Mouse (Mus musculus) embryonic facial prominence, embryonic 15.5 days (tissue): ENCODE results near the gene Aes. TPM values are rescaled to one million over a fixed set of nuclear protein-coding genes. Genes with fewer than 3 reads are reported as not detected.

Experiments
- ATAC-seq: fragments of 200-750 bp; cut with Nextera tagmentation; 2 replicates; pipeline ENCODE4 v1.8.0; 2017; ENCODE audit warnings: low read depth, moderate TSS enrichment; ENCODE audit not compliant: insufficient number of reproducible peaks, low FRiP score, low TSS enrichment
- H3K27ac ChIP-seq: fragments of 300-500 bp; sonication (generic); replicated peaks from 2 replicates; pipeline ENCODE4 v1.5.1; 2015; ENCODE audit warnings: mild to moderate bottlenecking, inconsistent platforms
- H3K27me3 ChIP-seq: fragments of 300-500 bp; sonication (generic); 2 replicates; pipeline ENCODE4 v1.6.1; 2015; ENCODE audit warnings: inconsistent platforms
- H3K36me3 ChIP-seq: fragments of 300-500 bp; sonication (generic); 2 replicates; pipeline ENCODE4 v1.6.1; 2015; ENCODE audit warnings: mild to moderate bottlenecking, inconsistent platforms
- H3K4me1 ChIP-seq: fragments of 300-500 bp; sonication (generic); 2 replicates; pipeline ENCODE4 v1.6.1; 2015; ENCODE audit warnings: inconsistent platforms
- H3K4me2 ChIP-seq: fragments of 300-500 bp; sonication (generic); replicated peaks from 2 replicates; pipeline ENCODE4 v1.6.1; 2015; ENCODE audit warnings: mild to moderate bottlenecking, inconsistent platforms
- H3K4me3 ChIP-seq: fragments of 300-500 bp; sonication (generic); replicated peaks from 2 replicates; pipeline ENCODE4 v1.5.1; 2015; ENCODE audit warnings: mild to moderate bottlenecking, inconsistent platforms
- H3K9ac ChIP-seq: fragments of 300-500 bp; sonication (generic); 2 replicates; pipeline ENCODE4 v1.6.1; 2015; ENCODE audit warnings: inconsistent platforms
- H3K9me3 ChIP-seq: fragments of 300-500 bp; sonication (generic); replicated peaks from 2 replicates; pipeline ENCODE4 v1.6.1; 2016; ENCODE audit warnings: inconsistent platforms
- WGBS: fragments of 180-500 bp; shearing (Covaris S2); methylation state at CpG from one replicate; pipeline ENCODE4 v1.1.7; 2015; 5-methylcytosine and 5-hydroxymethylcytosine counted together
- polyA plus RNA-seq: library from polyadenylated mRNA; unstranded; fragments of >200 nt; fragmentation: Nextera tagmentation; extraction: Ambion mirVana; gene quantifications from 2 replicates; pipeline ENCODE4 v1.2.1, GENCODE M21; 2015

Aes gene
- polyA plus RNA-seq, 1 experiment from 2014 or later = 649 TPM

DNA sequence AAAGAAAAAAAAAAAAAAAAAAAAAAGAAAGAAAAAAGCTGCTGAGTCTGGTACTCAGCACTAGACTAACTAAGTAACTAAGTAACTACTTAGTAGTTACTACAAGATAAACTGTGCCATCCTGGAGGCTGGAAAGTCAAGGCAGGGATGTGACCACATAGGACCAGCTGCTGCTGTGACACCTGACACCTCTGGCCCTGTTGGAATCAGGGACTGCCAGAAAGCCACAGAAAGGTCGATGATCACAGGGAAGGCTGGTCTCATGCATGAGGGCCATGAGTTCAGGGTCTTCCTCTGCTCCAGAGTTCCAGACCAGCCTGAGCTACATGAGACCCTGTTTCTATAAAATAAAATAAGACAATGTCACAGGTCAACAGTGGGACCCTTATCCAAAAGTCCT is 1.8 kb upstream of the Aes start:
- Histone ChIP-seq H3K9me3 (no peaks in the 10 kb centered on the region), H3K27me3 (no peaks in the 10 kb centered on the region)

DNA sequence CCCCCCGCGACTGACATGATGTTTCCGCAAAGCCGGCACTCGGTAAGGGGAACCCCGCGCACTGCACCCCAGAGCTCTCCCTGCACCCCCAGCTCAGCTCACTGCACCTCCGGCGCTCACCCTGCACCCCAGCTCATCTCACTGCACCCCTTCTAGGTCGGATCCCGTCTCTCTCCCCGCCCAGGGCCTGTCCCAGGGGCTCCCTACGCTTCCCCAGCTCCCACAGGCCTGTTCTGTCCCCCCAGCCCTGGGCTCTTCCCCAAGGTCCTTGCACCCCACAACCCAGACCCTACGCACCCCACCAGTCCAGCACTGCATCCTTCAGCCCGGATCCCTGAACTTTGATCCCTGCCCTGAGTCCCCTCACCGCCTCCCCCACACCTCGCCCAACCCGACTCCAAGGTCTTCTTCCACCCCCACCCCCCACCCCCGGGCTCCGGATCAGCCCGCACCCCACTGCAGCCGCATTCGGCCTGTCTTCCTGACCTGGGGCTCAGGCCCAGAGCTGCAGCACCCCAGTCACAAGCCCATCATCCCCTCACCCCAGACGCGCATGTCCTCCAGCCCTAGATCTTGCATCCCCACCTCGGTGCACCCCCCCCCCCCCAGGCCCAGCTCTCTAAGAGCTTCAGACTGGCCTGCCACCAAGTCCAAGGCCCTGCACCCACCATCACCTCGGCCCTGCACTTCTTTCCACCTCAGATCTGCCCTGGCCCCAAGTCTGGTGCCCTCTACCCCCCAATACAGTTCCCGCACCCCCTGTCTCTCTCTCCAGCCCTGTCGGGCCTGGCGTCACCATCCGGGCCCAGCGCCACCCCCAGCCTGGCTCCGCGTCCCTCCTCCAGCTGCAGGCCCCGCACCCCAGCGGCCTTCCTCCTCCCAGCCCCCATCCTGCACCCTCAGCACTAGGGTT is 595 bp downstream of the Aes start:
- H3K27me3 ChIP-seq = no peaks in the 10 kb centered on the region
- ATAC-seq = peak; percentile 45
- no peaks in the 10 kb centered on the region for H3K9me3 ChIP-seq
- H3K4me2 ChIP-seq = peak overlapping the region; percentile 86
- peaks cover 49% of the 10 kb centered on the region for H3K4me1 ChIP-seq
- peak overlapping the region; percentile 87 for H3K9ac ChIP-seq
- peaks cover 13% of the 10 kb centered on the region for H3K36me3 ChIP-seq
- peak overlapping the region; percentile 92 for H3K27ac ChIP-seq
- peak overlapping the region; percentile 80 for H3K4me3 ChIP-seq
- WGBS = under 1% methylated on average over 34 of the region's 36 CpGs

More for the DNA sequence above, 1.8 kb upstream of the Aes start:
- 10% methylated on average over 1 of the region's 1 CpGs for WGBS
- Histone ChIP-seq H3K36me3 (no peaks in the 10 kb centered on the region), H3K4me2 (no peak overlapping the region), H3K4me1 (peaks cover 25% of the 10 kb centered on the region), H3K9ac (no peak overlapping the region), H3K4me3 (no peak overlapping the region), H3K27ac (no peak overlapping the region)
- ATAC-seq = no peak

DNA sequence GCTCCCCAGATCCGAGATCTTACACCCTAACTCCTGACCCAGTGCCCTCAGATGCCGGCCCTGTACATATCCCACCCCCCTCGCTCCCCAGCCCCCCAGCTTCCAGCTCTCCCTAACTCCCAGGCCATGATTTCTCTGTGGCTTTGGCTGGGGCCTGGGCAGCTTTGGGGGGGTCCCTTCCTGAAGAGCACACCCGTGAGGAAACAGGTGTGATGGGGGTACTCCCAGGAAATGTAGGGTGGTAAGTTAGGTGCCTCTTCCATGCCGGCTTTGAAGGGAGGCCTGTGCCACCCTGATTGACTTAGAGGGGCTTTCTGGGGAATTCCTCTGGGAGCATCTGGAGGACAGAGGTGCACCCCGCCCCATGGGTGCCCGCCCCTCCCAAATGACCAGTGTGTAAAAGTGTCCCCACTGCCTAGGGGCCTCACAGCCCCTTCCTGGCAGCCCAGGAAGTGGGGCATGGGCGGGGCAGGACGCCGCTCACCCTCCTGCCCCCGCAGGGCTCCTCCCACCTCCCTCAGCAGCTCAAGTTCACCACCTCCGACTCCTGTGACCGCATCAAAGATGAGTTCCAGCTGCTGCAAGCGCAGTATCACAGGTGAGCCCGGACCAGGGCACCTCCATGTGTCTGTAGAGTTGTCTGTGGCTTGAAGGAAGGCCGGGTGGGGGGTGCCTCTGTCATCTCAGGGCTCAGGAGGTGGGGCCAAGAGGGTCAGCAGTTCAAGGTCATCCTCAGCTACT is 1.6 kb downstream of the Aes start:
- H3K27me3 ChIP-seq = no peaks in the 10 kb centered on the region
- 0 out of 2 replicates have a peak, but pooled peaks have one; percentile 0 for ATAC-seq
- peak overlapping the region; percentile 86 for H3K4me2 ChIP-seq
- peaks cover 23% of the 10 kb centered on the region for H3K36me3 ChIP-seq
- peaks cover 59% of the 10 kb centered on the region for H3K4me1 ChIP-seq
- peak overlapping the region; percentile 92 for H3K27ac ChIP-seq
- peak overlapping the region; percentile 80 for H3K4me3 ChIP-seq
- no peaks in the 10 kb centered on the region for H3K9me3 ChIP-seq
- 7% methylated on average over 16 of the region's 16 CpGs for WGBS
- H3K9ac ChIP-seq = peak overlapping the region; percentile 87

DNA sequence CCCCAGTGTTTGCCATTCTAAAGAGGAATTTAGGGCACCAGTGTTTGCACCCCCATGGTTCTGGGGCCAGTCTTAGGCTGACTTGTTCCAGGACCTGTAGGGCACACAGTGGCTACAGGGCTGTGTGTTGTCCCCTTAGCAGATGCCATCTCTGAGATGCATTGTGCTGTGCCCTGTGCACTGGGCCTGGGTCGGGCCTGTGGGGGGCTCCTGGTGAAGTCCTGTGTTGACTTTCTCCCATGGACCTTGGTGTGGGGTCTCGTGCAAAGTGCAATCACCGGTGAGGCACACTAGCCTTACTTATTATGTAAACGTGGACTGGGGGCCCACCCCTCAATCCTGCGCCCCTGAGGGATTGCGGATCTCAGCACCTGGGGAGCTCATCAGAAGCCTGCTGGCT is 3.1 kb downstream of the Aes start:
- peaks cover 38% of the 10 kb centered on the region for H3K36me3 ChIP-seq
- H3K4me3 ChIP-seq = no peak overlapping the region
- no peak overlapping the region for H3K27ac ChIP-seq
- WGBS = 66% methylated on average over 6 of the region's 6 CpGs
- H3K27me3 ChIP-seq = no peaks in the 10 kb centered on the region
- H3K9ac ChIP-seq = no peak overlapping the region
- ATAC-seq = no peak
- no peaks in the 10 kb centered on the region for H3K9me3 ChIP-seq
- no peak overlapping the region for H3K4me2 ChIP-seq
- H3K4me1 ChIP-seq = peaks cover 64% of the 10 kb centered on the region

DNA sequence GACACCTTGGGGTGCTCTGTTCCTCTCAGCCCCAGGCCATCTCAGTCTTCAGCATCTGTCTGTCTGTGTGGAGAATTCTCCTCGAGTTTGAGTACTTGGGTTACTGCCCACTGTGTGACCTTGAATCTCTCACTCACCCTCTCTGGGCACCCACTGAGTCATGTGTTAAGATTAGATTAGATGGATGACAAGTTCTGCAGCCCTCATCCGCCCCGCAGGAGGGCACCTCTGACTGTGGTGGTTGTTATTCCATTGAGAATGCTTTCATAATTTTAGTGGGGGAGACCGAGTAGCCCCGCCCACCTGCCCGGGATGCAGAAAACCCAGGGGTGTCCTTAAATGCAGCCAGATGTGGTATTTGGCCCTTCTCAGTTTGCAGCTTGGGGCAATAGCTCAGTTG is 4.2 kb downstream of the Aes start:
- H3K36me3 ChIP-seq = peaks cover 38% of the 10 kb centered on the region
- H3K4me2 ChIP-seq = peak overlapping the region; percentile 40
- peak overlapping the region; percentile 29 for H3K4me3 ChIP-seq
- peaks cover 73% of the 10 kb centered on the region for H3K4me1 ChIP-seq
- no peaks in the 10 kb centered on the region for H3K9me3 ChIP-seq
- no peak for ATAC-seq
- H3K27ac ChIP-seq = peak overlapping the region; percentile 44
- WGBS = 16% methylated on average over 6 of the region's 6 CpGs
- H3K9ac ChIP-seq = no peak overlapping the region
- H3K27me3 ChIP-seq = no peaks in the 10 kb centered on the region

DNA sequence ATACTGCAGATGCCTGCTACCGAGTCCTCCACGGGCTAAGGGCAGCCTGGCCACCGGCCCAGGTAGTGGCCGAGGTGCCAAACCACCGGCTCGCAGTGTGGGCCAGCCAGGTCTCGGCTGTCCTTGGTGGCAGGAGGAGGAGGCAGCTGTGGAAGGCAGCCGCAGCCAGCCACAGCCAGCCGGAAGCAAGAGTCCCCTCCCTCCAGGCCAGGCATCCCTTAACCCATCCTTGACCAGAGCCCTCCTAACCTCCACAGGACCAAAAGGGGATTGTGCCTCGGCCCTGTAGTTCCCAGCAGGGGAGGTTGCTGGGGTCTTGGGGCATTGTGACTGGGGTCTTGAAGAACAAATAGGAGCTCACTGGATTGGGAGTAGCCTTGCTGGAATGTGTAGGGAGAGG is 4.9 kb downstream of the Aes start:
- Histone ChIP-seq H3K9ac (no peak overlapping the region), H3K4me3 (peak overlapping the region; percentile 29), H3K36me3 (peaks cover 38% of the 10 kb centered on the region), H3K27me3 (no peaks in the 10 kb centered on the region), H3K27ac (peak overlapping the region; percentile 44), H3K4me1 (peaks cover 76% of the 10 kb centered on the region), H3K4me2 (peak overlapping the region; percentile 40), H3K9me3 (no peaks in the 10 kb centered on the region)
- peak; percentile 26; the same call in 1 of the 2 replicates for ATAC-seq
- 13% methylated on average over 10 of the region's 10 CpGs for WGBS

DNA sequence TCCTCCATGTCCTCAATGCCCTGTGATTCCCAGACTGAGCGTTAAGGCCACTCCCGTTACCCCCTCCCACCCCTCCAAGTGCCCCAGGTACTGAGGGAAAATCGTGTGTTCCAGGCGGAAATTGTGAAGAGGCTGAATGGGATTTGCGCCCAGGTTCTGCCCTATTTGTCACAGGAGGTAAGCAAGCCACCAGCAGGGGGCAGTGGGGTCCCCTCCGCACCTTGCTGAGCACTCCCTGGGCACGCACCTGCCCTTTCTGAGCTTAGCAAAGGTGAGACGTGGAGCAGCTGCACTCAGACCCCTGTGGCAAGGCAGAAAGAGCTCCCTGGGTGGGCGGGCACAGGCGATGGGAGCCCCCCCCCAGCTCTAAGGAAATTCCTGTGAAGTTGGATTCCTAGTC is 5.4 kb downstream of the Aes start:
- Histone ChIP-seq H3K27me3 (no peaks in the 10 kb centered on the region), H3K4me1 (peaks cover 81% of the 10 kb centered on the region), H3K27ac (peak overlapping the region; percentile 44; the same call in 1 of the 2 replicates), H3K4me3 (no peak overlapping the region), H3K4me2 (peak overlapping the region; percentile 40; the same call in 1 of the 2 replicates), H3K36me3 (peaks cover 38% of the 10 kb centered on the region), H3K9ac (no peak overlapping the region), H3K9me3 (no peaks in the 10 kb centered on the region)
- 19% methylated on average over 10 of the region's 10 CpGs for WGBS
- no peak for ATAC-seq

DNA sequence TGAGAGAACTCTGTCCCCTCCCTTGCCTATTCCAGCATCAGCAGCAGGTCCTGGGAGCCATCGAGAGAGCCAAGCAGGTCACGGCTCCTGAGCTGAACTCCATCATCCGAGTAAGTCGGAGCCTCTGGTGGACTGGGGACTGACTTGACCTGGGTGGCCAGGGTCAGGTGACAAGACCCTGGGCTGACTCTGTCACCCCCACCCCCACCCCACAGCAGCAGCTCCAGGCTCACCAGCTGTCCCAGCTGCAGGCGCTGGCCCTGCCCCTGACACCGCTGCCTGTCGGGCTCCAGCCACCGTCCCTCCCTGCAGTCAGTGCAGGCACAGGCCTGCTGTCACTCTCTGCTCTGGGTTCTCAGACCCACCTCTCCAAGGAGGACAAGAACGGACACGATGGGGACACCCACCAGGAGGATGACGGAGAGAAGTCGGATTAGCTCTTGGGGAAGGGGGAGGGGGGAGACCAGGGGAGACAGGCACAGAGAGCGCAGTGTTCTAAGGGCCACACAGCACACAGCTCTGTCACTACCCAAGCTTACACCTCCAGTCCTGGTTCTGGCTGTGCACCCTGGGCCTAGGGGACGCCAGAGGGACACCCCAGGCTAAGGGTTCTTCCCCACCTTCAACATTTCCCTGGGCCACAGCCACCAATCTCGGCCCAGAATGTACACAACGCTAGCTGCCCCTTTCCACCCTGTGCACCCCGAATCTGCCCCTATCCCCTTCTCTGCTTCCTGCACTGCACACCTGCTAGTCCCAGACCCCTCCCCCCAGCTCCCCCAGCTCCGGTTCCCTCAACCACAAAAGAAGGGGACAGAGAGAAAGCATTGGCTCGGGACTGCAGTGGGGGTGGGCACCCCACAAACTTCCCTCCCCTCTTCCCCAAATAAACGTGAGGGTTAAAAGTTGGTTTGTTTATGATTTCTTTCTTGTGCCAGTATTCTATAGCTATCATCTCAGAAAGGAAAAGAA is 6.3 kb downstream of the Aes start:
- H3K9ac ChIP-seq = 0 out of 2 replicates have a peak overlapping the region, but pooled peaks have one; percentile 1
- 34% methylated on average over 20 of the region's 20 CpGs for WGBS
- H3K9me3 ChIP-seq = no peaks in the 10 kb centered on the region
- no peaks in the 10 kb centered on the region for H3K27me3 ChIP-seq
- H3K27ac ChIP-seq = no peak overlapping the region
- H3K4me3 ChIP-seq = no peak overlapping the region
- peaks cover 86% of the 10 kb centered on the region for H3K4me1 ChIP-seq
- no peak for ATAC-seq
- H3K36me3 ChIP-seq = peaks cover 38% of the 10 kb centered on the region
- no peak overlapping the region for H3K4me2 ChIP-seq

DNA sequence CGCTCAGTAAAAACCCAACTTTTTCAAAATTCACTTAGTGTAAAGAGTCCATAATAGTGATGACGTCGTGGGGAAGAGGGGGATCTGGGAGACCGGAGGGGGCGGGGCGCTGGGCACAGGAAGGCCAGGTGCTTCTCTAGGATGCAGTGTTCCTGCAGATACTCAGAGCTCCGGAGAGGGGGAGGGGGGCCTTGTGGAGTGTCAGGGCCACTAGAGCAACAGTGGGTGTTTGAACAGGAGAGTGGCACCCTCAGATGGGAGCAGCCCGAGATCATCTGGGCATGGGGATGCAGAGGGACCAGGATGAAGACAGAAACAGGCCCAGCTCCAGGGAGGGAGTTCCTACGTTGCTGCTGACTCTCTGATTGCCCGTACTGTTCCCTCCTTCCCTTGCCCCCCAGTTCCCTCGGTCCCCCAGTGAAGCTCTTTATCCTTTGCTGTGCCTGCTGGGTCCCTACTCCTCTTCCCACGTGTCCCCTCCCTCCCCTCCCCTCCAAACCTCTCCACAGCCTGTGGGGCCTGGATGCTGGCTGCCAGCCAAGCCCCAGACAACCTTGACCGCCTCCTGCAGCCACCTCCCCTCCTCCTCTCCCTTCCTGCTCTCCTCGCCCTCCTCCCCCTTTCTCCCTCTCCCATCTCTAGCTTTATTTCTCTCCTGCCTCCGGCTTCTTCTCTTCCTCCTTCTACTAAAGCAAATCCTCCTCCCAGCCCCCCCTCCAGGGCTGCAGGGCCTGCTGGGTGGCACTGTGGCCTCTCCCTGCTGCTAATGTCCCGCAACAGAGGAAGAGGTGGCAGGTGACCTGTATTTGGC is 9.3 kb downstream of the Aes start:
- Histone ChIP-seq H3K4me2 (peak overlapping the region; percentile 5; the same call in 1 of the 2 replicates), H3K36me3 (peaks cover 36% of the 10 kb centered on the region), H3K4me3 (no peak overlapping the region), H3K27ac (peak overlapping the region; percentile 96), H3K27me3 (0 out of 2 replicates have a peak, but pooled peaks cover 5% of the 10 kb centered on the region), H3K9ac (no peak overlapping the region), H3K4me1 (peaks cover 78% of the 10 kb centered on the region), H3K9me3 (no peaks in the 10 kb centered on the region)
- 12% methylated on average over 15 of the region's 16 CpGs for WGBS
- no peak for ATAC-seq
